ENCODE assay signal across 22 mouse cellular contexts in genomic region chr14:74962713-74963401, GRCm38 (mm10). TPM values are rescaled to one million over a fixed set of nuclear protein-coding genes. Genes with fewer than 3 reads are reported as not detected.
DNase-seq lines count a peak whose midpoint lies in the region; ATAC-seq and TF ChIP-seq lines count a peak whose summit lies in the region.
"Had no signal": no experiment of that assay in that cellular context is flagged by ENCODE, and none has a peak within 500 bp of the region (broad histone marks: within the 10 kb centered on the region; RNA-seq: fewer than 3 reads in every experiment).

No protein-coding gene starts in this region.

- 0 out of 2 replicates have a peak, but pooled peaks cover 3% of the 10 kb centered on the region for H3K9me3 ChIP-seq in kidney, embryonic 15.5 days (replicated peaks)
- H3K9me3 ChIP-seq in intestine, embryonic 15.5 days: no peaks in the 10 kb centered on the region
- H3K9me3 ChIP-seq in liver, postnatal 0 days (ENCODE audit: low read length): peaks cover 7% of the 10 kb centered on the region; the same call in 1 of the 2 replicates
- no peaks in the 10 kb centered on the region for H3K9me3 ChIP-seq in forebrain, embryonic 14.5 days (replicated peaks; ENCODE audit: control insufficient read depth, low read length)
- H3K9me3 ChIP-seq: limb, embryonic 15.5 days; midbrain, embryonic 12.5 days had no signal

- no peaks in the 10 kb centered on the region for H3K27me3 ChIP-seq in kidney, embryonic 15.5 days
- no peaks in the 10 kb centered on the region for H3K27me3 ChIP-seq in C2C12 (ENCODE audit: control insufficient read depth, insufficient read depth, insufficient read length)
- no peaks in the 10 kb centered on the region for H3K27me3 ChIP-seq in intestine, embryonic 15.5 days (replicated peaks)
- no peaks in the 10 kb centered on the region for H3K27me3 ChIP-seq in liver, postnatal 0 days (ENCODE audit: insufficient read depth, low read length)
- H3K27me3 ChIP-seq in forebrain, embryonic 14.5 days (replicated peaks; ENCODE audit: control insufficient read depth, insufficient read depth, low read length): no peaks in the 10 kb centered on the region
- H3K27me3 ChIP-seq: hindbrain, embryonic 13.5 days; limb, embryonic 15.5 days; midbrain, embryonic 12.5 days; neural tube, embryonic 12.5 days had no signal

- ATAC-seq in kidney, embryonic 15.5 days (replicated peaks; ENCODE audit: low FRiP score): no peak; the same call in 1 of the 2 replicates
- ATAC-seq in intestine, embryonic 15.5 days: peak; percentile 58
- ATAC-seq in liver, postnatal 0 days: peak; percentile 82
- no peak for ATAC-seq in forebrain, embryonic 14.5 days
- ATAC-seq: inflammation-experienced regulatory T-cells, adult 6 months had no signal

- intact Hi-C loops in heart, postnatal 10 days (cut with DNase I): no loop called here

- DNase-seq in kidney, postnatal 36 days: no peak
- DNase-seq in liver, postnatal 0 days: no peak
- no peak for DNase-seq in lung, postnatal 4 days
- DNase-seq in forebrain, embryonic 14.5 days (ENCODE audit: low spot score): no peak
- no peak for DNase-seq in heart, postnatal 10 days
- DNase-seq: adrenal gland, postnatal 36 days; cerebellum, adult 11-12 months; cerebellum, postnatal 14 days; heart, postnatal 14 days; kidney, postnatal 25 days; right cerebral cortex, adult 18-20 months; thymus, postnatal 4 days had no signal

- no peaks in the 10 kb centered on the region for H3K79me3 ChIP-seq in C2C12 (ENCODE audit: low read depth)

- TF ChIP-seq CTCF in C2C12 (IDR thresholded peaks at IDR 0.05; ENCODE audit: control insufficient read depth, insufficient read depth, insufficient read length): no peak
- no peak for TF ChIP-seq CTCF in liver, postnatal 0 days (IDR thresholded peaks at IDR 0.05; ENCODE audit: low read depth)

- no peak for TF ChIP-seq EP300 in liver, postnatal 0 days (IDR thresholded peaks at IDR 0.05; ENCODE audit: low read depth)

- no peak overlapping the region for H3K4me3 ChIP-seq in kidney, embryonic 15.5 days (replicated peaks)
- H3K4me3 ChIP-seq in C2C12 (ENCODE audit: insufficient read depth, poor library complexity, severe bottlenecking): no peak overlapping the region
- no peak overlapping the region for H3K4me3 ChIP-seq in intestine, embryonic 15.5 days (replicated peaks)
- H3K4me3 ChIP-seq in liver, postnatal 0 days (ENCODE audit: low read depth, low read length): no peak overlapping the region
- no peak overlapping the region for H3K4me3 ChIP-seq in forebrain, embryonic 14.5 days (ENCODE audit: low read depth, low read length)
- H3K4me3 ChIP-seq: forebrain, embryonic 10.5 days; hindbrain, embryonic 13.5 days; limb, embryonic 15.5 days; midbrain, embryonic 12.5 days; neural tube, embryonic 12.5 days had no signal

- no peaks in the 10 kb centered on the region for H3K79me2 ChIP-seq in C2C12 (ENCODE audit: control insufficient read depth, insufficient read depth)

- H3ac ChIP-seq in C2C12 (ENCODE audit: control insufficient read depth, insufficient read length, low read depth): no peak overlapping the region

- H3K36me3 ChIP-seq in kidney, embryonic 15.5 days: no peaks in the 10 kb centered on the region
- H3K36me3 ChIP-seq in C2C12 (ENCODE audit: control insufficient read depth, insufficient read depth): no peaks in the 10 kb centered on the region
- H3K36me3 ChIP-seq in intestine, embryonic 15.5 days: no peaks in the 10 kb centered on the region
- no peaks in the 10 kb centered on the region for H3K36me3 ChIP-seq in liver, postnatal 0 days (replicated peaks; ENCODE audit: insufficient read depth, low read length)
- H3K36me3 ChIP-seq in forebrain, embryonic 14.5 days (ENCODE audit: control insufficient read depth, insufficient read depth, low read length): no peaks in the 10 kb centered on the region
- H3K36me3 ChIP-seq: forebrain, embryonic 10.5 days; hindbrain, embryonic 13.5 days; limb, embryonic 15.5 days; midbrain, embryonic 12.5 days; neural tube, embryonic 12.5 days had no signal

- H3K4me2 ChIP-seq in kidney, embryonic 15.5 days: no peak overlapping the region
- no peak overlapping the region for H3K4me2 ChIP-seq in intestine, embryonic 15.5 days (replicated peaks)
- no peak overlapping the region for H3K4me2 ChIP-seq in liver, postnatal 0 days (ENCODE audit: low read depth, low read length)
- no peak overlapping the region for H3K4me2 ChIP-seq in forebrain, embryonic 14.5 days (ENCODE audit: low read length)
- H3K4me2 ChIP-seq: heart, embryonic 11.5 days; hindbrain, embryonic 13.5 days; limb, embryonic 15.5 days; midbrain, embryonic 12.5 days; neural tube, embryonic 12.5 days had no signal

- WGBS in kidney, embryonic 15.5 days: 82% methylated on average over 8 of the region's 8 CpGs
- 71% methylated on average over 8 of the region's 8 CpGs for WGBS in intestine, embryonic 15.5 days
- 57% methylated on average over 8 of the region's 8 CpGs for WGBS in liver, postnatal 0 days (ENCODE audit: insufficient replicate concordance)
- 90% methylated on average over 8 of the region's 8 CpGs for WGBS in forebrain, embryonic 14.5 days

- no peaks in the 10 kb centered on the region for H3K4me1 ChIP-seq in kidney, embryonic 15.5 days
- H3K4me1 ChIP-seq in intestine, embryonic 15.5 days (replicated peaks): 0 out of 2 replicates have a peak, but pooled peaks cover 2% of the 10 kb centered on the region
- H3K4me1 ChIP-seq in liver, postnatal 0 days (ENCODE audit: insufficient read depth): peaks cover 6% of the 10 kb centered on the region; the same call in 1 of the 2 replicates
- H3K4me1 ChIP-seq in forebrain, embryonic 14.5 days (ENCODE audit: control insufficient read depth, insufficient read depth, low read length): no peaks in the 10 kb centered on the region
- H3K4me1 ChIP-seq: forebrain, embryonic 10.5 days; hindbrain, embryonic 13.5 days; midbrain, embryonic 12.5 days; neural tube, embryonic 12.5 days had no signal

- 0 out of 2 replicates have a peak overlapping the region, but pooled peaks have one; percentile 7 for H3K27ac ChIP-seq in kidney, embryonic 15.5 days
- H3K27ac ChIP-seq in intestine, embryonic 15.5 days: no peak overlapping the region
- peak overlapping the region; percentile 61 for H3K27ac ChIP-seq in liver, postnatal 0 days (ENCODE audit: low read depth)
- H3K27ac ChIP-seq in forebrain, embryonic 14.5 days (ENCODE audit: low read depth, low read length): no peak overlapping the region
- H3K27ac ChIP-seq: forebrain, embryonic 10.5 days; hindbrain, embryonic 13.5 days; limb, embryonic 15.5 days; midbrain, embryonic 12.5 days; neural tube, embryonic 12.5 days had no signal

- H3K9ac ChIP-seq in kidney, embryonic 15.5 days: no peak overlapping the region
- no peak overlapping the region for H3K9ac ChIP-seq in intestine, embryonic 15.5 days
- no peak overlapping the region for H3K9ac ChIP-seq in liver, postnatal 0 days (replicated peaks)
- H3K9ac ChIP-seq in forebrain, embryonic 14.5 days (ENCODE audit: low read length): no peak overlapping the region
- H3K9ac ChIP-seq: hindbrain, embryonic 13.5 days; limb, embryonic 15.5 days; midbrain, embryonic 12.5 days; neural tube, embryonic 12.5 days had no signal

TF ChIP-seq in C2C12, 6 proteins besides CTCF, POLR2A, EP300 and RAD21:
- TF ChIP-seq MAX (IDR thresholded peaks at IDR 0.05) (no peak), MYOD1 (IDR thresholded peaks at IDR 0.05; ENCODE audit: control insufficient read depth, insufficient read length, low read depth) (peak; percentile 28)

RNA-seq across cellular contexts. Expression of gene Lrch1, which starts 15.2 kb away (rescaled TPM):
- polyA plus RNA-seq in kidney, embryonic 15.5 days (2015; fragmentation: Nextera tagmentation; extraction: Ambion mirVana): 20.1 and 20.8 TPM in 2 replicates
- polyA plus RNA-seq in C2C12 (2012; fragmentation: generic; extraction: Trizol): 5.0 TPM
- polyA plus RNA-seq in intestine, embryonic 15.5 days (2015; fragmentation: Nextera tagmentation; extraction: Ambion mirVana): 11.8 and 12.5 TPM in 2 replicates
- polyA plus RNA-seq in liver, postnatal 0 days (2015; fragmentation: Nextera tagmentation; extraction: Ambion mirVana): 2.8 and 3.6 TPM in 2 replicates
- polyA plus RNA-seq in forebrain, embryonic 14.5 days (2014; fragmentation: Nextera tagmentation; extraction: Ambion mirVana): 6.8 and 10.7 TPM in 2 replicates
- total RNA-seq in heart, postnatal 10 days (2021): 10 to 100 TPM; 19.6 to 20.5 TPM

RNA-seq across cellular contexts. Expression of gene Rubcnl, which starts 53.0 kb away (rescaled TPM):
- polyA plus RNA-seq in kidney, embryonic 15.5 days (2015; fragmentation: Nextera tagmentation; extraction: Ambion mirVana): 0.39 and 0.73 TPM in 2 replicates
- 0.40 TPM for polyA plus RNA-seq in C2C12 (2012; fragmentation: generic; extraction: Trizol)
- polyA plus RNA-seq in intestine, embryonic 15.5 days (2015; fragmentation: Nextera tagmentation; extraction: Ambion mirVana): 0.43 and 0.55 TPM in 2 replicates
- polyA plus RNA-seq in liver, postnatal 0 days (2015; fragmentation: Nextera tagmentation; extraction: Ambion mirVana): 0.51 and 0.69 TPM in 2 replicates
- polyA plus RNA-seq in forebrain, embryonic 14.5 days (2014; fragmentation: Nextera tagmentation; extraction: Ambion mirVana): 0.19 and 0.30 TPM in 2 replicates
- 1 to 10 TPM in 1 of 2 experiments, under 1 TPM in 1; 0.69 to 1.2 TPM for total RNA-seq in heart, postnatal 10 days (2021)

Comparison
In these comparisons a context has a peak if more than half of its experiments do, and no peak if none do; other contexts are left out.
1. ATAC-seq: peak in intestine, embryonic 15.5 days (single experiment) and liver, postnatal 0 days (single experiment); none in kidney, embryonic 15.5 days (single experiment) and forebrain, embryonic 14.5 days (single experiment).
2. H3K27ac ChIP-seq: peak in kidney, embryonic 15.5 days (single experiment) and liver, postnatal 0 days (single experiment); none in intestine, embryonic 15.5 days (single experiment) and forebrain, embryonic 14.5 days (single experiment).